Mouse (Mus musculus) ES-Bruce4 (cell line): Measurements from ENCODE around the gene Txlng.

Experiments
- CTCF ChIP-seq: IDR thresholded peaks from one replicate; pipeline ENCODE4 v1.8.1; 2011; ENCODE audit warnings: low read depth, low read length
- POLR2A ChIP-seq: IDR thresholded peaks from one replicate; pipeline ENCODE4 v1.8.1; 2011; ENCODE audit warnings: low read length; ENCODE audit not compliant: insufficient read depth

DNA sequence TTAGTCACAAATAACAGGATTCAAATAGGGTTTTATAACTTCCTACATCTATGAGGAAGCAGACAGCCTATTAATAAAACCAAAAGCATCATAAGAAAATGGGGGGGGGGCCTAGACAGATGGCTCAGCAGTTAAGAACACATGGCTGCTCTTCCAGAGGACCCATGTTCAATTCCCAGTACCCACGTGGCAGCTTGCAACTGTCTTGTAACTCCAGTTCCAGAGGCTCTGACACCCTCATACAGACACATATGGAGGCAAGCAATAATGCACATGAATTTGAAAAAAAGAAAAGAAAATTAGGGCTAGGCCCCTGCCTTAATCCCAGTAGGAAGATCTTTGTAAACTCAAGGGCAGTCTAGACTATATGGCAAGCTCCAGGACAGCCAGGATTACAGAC, 40.9 kb downstream of the Txlng start:
- TF ChIP-seq POLR2A (no peak), CTCF (no peak)
